Mouse (Mus musculus): ENCODE data around the gene Ncoa6. TPM values are rescaled to one million over a fixed set of nuclear protein-coding genes. Genes with fewer than 3 reads are reported as not detected.
"Not testable (repeated sequence)": the region's sequence is repeated elsewhere in the genome, so short reads cannot be mapped to it uniquely, and the experiment has no call there.

Gene Ncoa6
- polyA plus RNA-seq, 1 experiment: 38.7 TPM

- Histone ChIP-seq H3K4me3 (ENCODE audit: insufficient read depth, low read length) (no peak overlapping the region), H3K4me1 (ENCODE audit: control insufficient read depth, insufficient read depth, low read length) (no peaks in the 10 kb centered on the region), H3K27ac (ENCODE audit: insufficient read depth, low read depth, low read length) (no peak overlapping the region)
- TF ChIP-seq CTCF (IDR thresholded peaks at IDR 0.05; ENCODE audit: low read depth, low read length) (no peak), POLR2A (IDR thresholded peaks at IDR 0.05; ENCODE audit: borderline replicate concordance, low read depth, low read length) (no peak)
Observed at GRCm38 (mm10) chr2:155504440-155505355, 31.0 kb upstream of the Ncoa6 start.

GRCm38 (mm10) chr2:155502596-155502995 is 28.9 kb upstream of the Ncoa6 start:
- Histone ChIP-seq H3K27ac (ENCODE audit: insufficient read depth, low read depth, low read length) (no peak overlapping the region), H3K4me3 (ENCODE audit: insufficient read depth, low read length) (no peak overlapping the region)

GRCm38 (mm10) chr2:155490998-155491397 is 17.3 kb upstream of the Ncoa6 start:
- no peaks in the 10 kb centered on the region for H3K4me1 ChIP-seq (ENCODE audit: control insufficient read depth, insufficient read depth, low read length)
- no peak overlapping the region for H3K4me3 ChIP-seq (ENCODE audit: insufficient read depth, low read length)
- no peak overlapping the region for H3K27ac ChIP-seq (ENCODE audit: insufficient read depth, low read depth, low read length)
- TF ChIP-seq POLR2A (IDR thresholded peaks at IDR 0.05; ENCODE audit: borderline replicate concordance, low read depth, low read length) (no peak), CTCF (IDR thresholded peaks at IDR 0.05; ENCODE audit: low read depth, low read length) (no peak)

More at GRCm38 (mm10) chr2:155502596-155502995, 28.9 kb upstream of the Ncoa6 start:
- TF ChIP-seq POLR2A (IDR thresholded peaks at IDR 0.05; ENCODE audit: borderline replicate concordance, low read depth, low read length) (no peak), CTCF (IDR thresholded peaks at IDR 0.05; ENCODE audit: low read depth, low read length) (no peak)
- no peaks in the 10 kb centered on the region for H3K4me1 ChIP-seq (ENCODE audit: control insufficient read depth, insufficient read depth, low read length)

GRCm38 (mm10) chr2:155482021-155482420 is 8.3 kb upstream of the Ncoa6 start:
- Histone ChIP-seq H3K4me3 (ENCODE audit: insufficient read depth, low read length) (no peak overlapping the region), H3K4me1 (ENCODE audit: control insufficient read depth, insufficient read depth, low read length) (no peaks in the 10 kb centered on the region), H3K27ac (ENCODE audit: insufficient read depth, low read depth, low read length) (no peak overlapping the region)
- TF ChIP-seq POLR2A (IDR thresholded peaks at IDR 0.05; ENCODE audit: borderline replicate concordance, low read depth, low read length) (no peak), CTCF (IDR thresholded peaks at IDR 0.05; ENCODE audit: low read depth, low read length) (no peak)

GRCm38 (mm10) chr2:155472671-155473569 is 774 bp downstream of the Ncoa6 start:
- Histone ChIP-seq H3K4me1 (ENCODE audit: control insufficient read depth, insufficient read depth, low read length) (peaks cover 12% of the 10 kb centered on the region), H3K27ac (ENCODE audit: insufficient read depth, low read depth, low read length) (peak overlapping the region; percentile 75), H3K4me3 (ENCODE audit: insufficient read depth, low read length) (peak overlapping the region; percentile 97)
- TF ChIP-seq CTCF (IDR thresholded peaks at IDR 0.05; ENCODE audit: low read depth, low read length) (no peak), POLR2A (IDR thresholded peaks at IDR 0.05; ENCODE audit: borderline replicate concordance, low read depth, low read length) (no peak)

GRCm38 (mm10) chr2:155466861-155467260 is 6.8 kb downstream of the Ncoa6 start:
- no peak overlapping the region for H3K4me3 ChIP-seq (ENCODE audit: insufficient read depth, low read length)
- 0 out of 2 replicates have a peak, but pooled peaks cover 3% of the 10 kb centered on the region for H3K4me1 ChIP-seq (ENCODE audit: control insufficient read depth, insufficient read depth, low read length)
- TF ChIP-seq CTCF (IDR thresholded peaks at IDR 0.05; ENCODE audit: low read depth, low read length): no peak
- no peak for TF ChIP-seq POLR2A (IDR thresholded peaks at IDR 0.05; ENCODE audit: borderline replicate concordance, low read depth, low read length)
- H3K27ac ChIP-seq (ENCODE audit: insufficient read depth, low read depth, low read length): no peak overlapping the region

- TF ChIP-seq POLR2A (IDR thresholded peaks at IDR 0.05; ENCODE audit: borderline replicate concordance, low read depth, low read length): no peak
- TF ChIP-seq CTCF (IDR thresholded peaks at IDR 0.05; ENCODE audit: low read depth, low read length): no peak
- no peak overlapping the region for H3K27ac ChIP-seq (ENCODE audit: insufficient read depth, low read depth, low read length)
- no peak overlapping the region for H3K4me3 ChIP-seq (ENCODE audit: insufficient read depth, low read length)
- peaks cover 3% of the 10 kb centered on the region; the same call in 1 of the 2 replicates for H3K4me1 ChIP-seq (ENCODE audit: control insufficient read depth, insufficient read depth, low read length)
Observed at GRCm38 (mm10) chr2:155453591-155453990, 20.1 kb downstream of the Ncoa6 start.

- TF ChIP-seq CTCF (IDR thresholded peaks at IDR 0.05; ENCODE audit: low read depth, low read length) (no peak), POLR2A (IDR thresholded peaks at IDR 0.05; ENCODE audit: borderline replicate concordance, low read depth, low read length) (no peak)
- Histone ChIP-seq H3K27ac (ENCODE audit: insufficient read depth, low read depth, low read length) (no peak overlapping the region), H3K4me3 (ENCODE audit: insufficient read depth, low read length) (no peak overlapping the region), H3K4me1 (ENCODE audit: control insufficient read depth, insufficient read depth, low read length) (peaks cover 3% of the 10 kb centered on the region; the same call in 1 of the 2 replicates)
Observed at GRCm38 (mm10) chr2:155451256-155451655, 22.4 kb downstream of the Ncoa6 start.

GRCm38 (mm10) chr2:155447906-155448305 is 25.8 kb downstream of the Ncoa6 start:
- not testable (repeated sequence) for H3K4me3 ChIP-seq (ENCODE audit: insufficient read depth, low read length); H3K27ac ChIP-seq (ENCODE audit: insufficient read depth, low read depth, low read length)
- H3K4me1 ChIP-seq (ENCODE audit: control insufficient read depth, insufficient read depth, low read length): peaks cover 15% of the 10 kb centered on the region

Measured in bone marrow macrophage, adult 2 months (primary cell).